Mouse (Mus musculus) left cerebral cortex, adult 18-20 months (tissue): Measurements from ENCODE around the gene Psmd3. TPM values are rescaled to one million over a fixed set of nuclear protein-coding genes. Genes with fewer than 3 reads are reported as not detected.
"Not testable (repeated sequence)": the region's sequence is repeated elsewhere in the genome, so short reads cannot be mapped to it uniquely, and the experiment has no call there.

Experiments used
- DNase-seq, 2 experiments: peaks; one replicate each; pipeline ENCODE4 v3.0.0; 2021 to 2022; ENCODE audit warnings: low spot score in 2 of 2, mixed read lengths in 1 of 2
- total RNA-seq, 2 experiments: library from RNA; stranded (reverse); gene quantifications; 2 replicates each; pipeline ENCODE4 v1.2.3; 2021

Psmd3 gene
- total RNA-seq, 2 experiments from 2014 or later, result 135 to 138 TPM

- DNase-seq, result no peak
These were observed 33.6 kb downstream of the Psmd3 start for GRCm38 (mm10) chr11:98715946-98716345.

- DNase-seq, result peak; percentile 85 to 89
These were observed 35.5 kb downstream of the Psmd3 start for GRCm38 (mm10) chr11:98717904-98718303.

DNA sequence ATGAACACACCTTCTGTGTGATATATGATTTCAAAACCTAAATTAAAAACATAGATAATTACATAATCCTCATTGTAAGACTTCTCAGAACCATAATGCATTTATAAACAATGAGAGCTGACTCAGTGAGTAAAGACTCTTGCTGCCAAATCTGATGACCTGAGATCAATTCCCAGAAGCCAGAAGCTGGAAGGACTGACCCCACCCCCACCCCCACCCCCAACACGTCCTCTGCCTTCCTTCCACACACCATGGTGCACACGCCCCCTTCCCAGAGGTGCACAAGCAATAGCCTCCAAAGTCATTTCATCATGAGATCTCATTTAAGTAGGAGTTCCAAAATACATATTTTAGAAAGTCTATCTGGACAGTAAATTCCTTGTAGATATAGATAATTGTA, 38.4 kb downstream of the Psmd3 start:
- no peak for DNase-seq

GRCm38 (mm10) chr11:98721458-98722226, 39.3 kb downstream of the Psmd3 start:
- DNase-seq, result peak; percentile 18 to 57

GRCm38 (mm10) chr11:98723098-98723497, 40.7 kb downstream of the Psmd3 start:
- DNase-seq, result no peak

GRCm38 (mm10) chr11:98725926-98726506, 43.7 kb downstream of the Psmd3 start:
- DNase-seq, result no peak

DNA sequence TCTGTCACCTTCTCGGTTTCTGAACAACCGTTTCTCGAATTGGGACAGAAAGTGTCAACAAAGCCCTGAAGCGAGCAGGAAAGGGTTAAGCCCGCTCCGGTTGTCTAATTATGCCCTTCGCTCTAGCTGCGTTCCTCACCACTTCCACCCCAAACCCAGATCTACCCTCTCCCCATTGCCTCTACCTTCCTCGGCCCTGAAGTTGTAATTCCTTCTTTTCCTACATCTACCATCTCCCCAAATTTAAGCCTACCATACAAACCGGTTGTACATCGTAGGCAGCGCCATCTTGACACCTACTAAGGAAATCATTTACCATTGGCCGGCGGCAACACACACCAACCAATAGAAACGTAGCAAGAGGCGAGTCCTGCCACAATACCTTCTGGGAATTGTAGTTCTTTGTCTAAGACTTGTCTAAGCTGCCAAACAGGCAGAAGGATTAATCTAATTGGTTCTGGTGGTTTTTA, 46.8 kb downstream of the Psmd3 start, which contains the start of gene Med24:
Gene Med24, minus strand, starts transcription at position 317 of the 470 bp plus-strand sequence.
- DNase-seq, result peak; percentile 79 to 88

DNA sequence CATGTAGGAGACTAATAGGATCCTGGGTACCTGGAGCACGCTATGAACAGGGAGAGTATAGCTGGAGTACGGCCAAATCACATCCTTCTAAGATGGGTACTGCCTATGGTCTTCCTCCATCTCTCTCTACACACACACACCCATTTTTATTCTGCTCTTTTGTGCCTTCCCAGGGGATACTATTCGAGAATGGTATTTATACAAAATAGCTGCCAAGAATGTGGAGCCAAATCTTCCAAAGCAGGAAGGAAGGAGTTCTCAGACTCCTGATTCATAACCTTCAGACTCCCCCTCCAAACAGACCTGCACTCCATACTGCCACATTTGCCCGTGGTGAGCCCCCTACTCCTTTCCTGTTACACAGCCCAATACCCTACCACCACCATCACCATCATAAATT, 48.4 kb downstream of the Psmd3 start:
- no peak for DNase-seq

DNA sequence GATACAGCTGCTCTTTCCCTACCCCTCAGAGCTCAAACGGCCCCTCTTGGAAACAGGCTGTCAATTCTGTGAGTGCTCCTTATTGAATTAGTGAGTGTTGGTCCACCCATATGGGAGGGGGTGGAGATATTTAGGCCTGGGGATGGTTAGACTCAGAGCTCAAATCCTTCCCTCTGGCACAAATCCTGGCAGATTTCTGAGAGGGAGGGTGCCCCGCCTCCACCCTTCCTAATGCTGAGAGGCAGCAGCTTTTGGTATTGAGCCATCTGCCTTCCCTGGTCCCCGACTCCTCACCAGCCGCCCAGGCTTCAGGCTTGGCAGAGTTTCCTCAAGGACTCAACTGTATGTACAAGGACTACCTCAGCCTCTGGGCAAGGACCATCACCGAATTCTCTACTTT, 48.8 kb downstream of the Psmd3 start:
- peak; percentile 75 to 84 for DNase-seq

DNA sequence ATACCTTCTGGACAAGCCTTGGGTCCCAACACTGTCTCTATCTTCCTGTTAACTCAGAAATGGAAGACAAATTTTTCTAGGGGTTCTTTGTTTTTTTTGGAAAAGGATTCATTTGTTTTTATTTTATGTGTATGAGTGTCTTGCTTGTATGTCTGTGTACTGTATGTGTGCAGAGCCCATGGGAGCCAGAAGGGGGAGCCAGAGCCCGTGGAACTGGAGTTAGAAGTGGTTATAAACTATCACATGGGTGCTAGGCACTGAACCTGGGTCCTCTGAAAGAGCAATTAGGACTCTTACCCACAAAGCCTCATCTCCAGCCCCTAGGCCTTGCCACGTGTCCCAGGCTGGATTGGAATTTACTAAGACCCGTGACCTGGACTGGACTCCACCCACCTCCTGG, 51.7 kb downstream of the Psmd3 start:
- DNase-seq, result no peak

GRCm38 (mm10) chr11:98735111-98735510, 52.8 kb downstream of the Psmd3 start:
- DNase-seq, result no peak

DNA sequence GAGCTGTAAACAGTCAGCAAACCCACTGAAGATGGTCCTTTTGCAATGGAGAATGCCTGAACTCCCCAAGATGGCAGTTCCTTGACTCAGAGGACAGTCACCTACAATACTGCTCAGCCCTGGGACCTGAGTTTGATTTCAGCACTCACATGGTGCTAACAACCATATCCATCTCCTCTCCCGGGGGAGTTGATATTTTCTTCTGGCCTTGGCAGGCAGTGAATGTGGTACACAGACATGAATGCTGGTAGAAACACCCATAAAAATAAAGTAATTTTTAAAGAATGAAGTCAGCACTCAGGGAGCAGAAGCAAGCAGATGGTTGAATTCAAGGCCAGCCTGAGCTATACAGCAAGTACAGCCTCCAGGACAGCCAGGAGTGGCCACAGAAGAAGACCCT, 53.8 kb downstream of the Psmd3 start:
- DNase-seq, result no peak

GRCm38 (mm10) chr11:98737220-98737619, 54.9 kb downstream of the Psmd3 start:
- not testable (repeated sequence) for DNase-seq

GRCm38 (mm10) chr11:98738428-98738911, 56.1 kb downstream of the Psmd3 start:
- DNase-seq, result peak in 1 of 2 experiments; percentile 60

DNA sequence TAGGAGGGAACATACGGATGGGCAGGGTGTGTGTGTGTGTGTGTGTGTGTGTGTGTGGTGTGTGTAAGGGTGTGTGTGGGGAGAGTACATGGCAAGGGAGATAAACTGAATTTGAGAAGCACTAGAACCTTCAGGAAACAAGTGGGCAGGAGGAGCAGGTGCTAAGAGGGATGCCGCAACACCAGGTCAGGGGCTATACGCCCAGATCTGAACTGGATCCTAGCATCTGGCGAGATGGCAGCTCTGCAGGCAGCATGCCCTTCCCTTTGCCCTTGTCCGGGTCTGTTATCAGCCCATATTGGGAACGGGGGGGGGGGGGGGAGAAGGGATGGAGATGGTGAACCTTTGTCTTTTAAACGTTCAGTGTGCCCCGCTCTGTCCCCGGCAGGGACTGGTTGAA, 56.6 kb downstream of the Psmd3 start:
- DNase-seq, result no peak

- no peak for DNase-seq
These were observed 57.7 kb downstream of the Psmd3 start for GRCm38 (mm10) chr11:98740026-98740392.

- DNase-seq, result no peak
These were observed 58.2 kb downstream of the Psmd3 start, which contains the start of gene Thra for GRCm38 (mm10) chr11:98740393-98741050. Gene Thra, plus strand, starts transcription at chr11:98740638.

DNA sequence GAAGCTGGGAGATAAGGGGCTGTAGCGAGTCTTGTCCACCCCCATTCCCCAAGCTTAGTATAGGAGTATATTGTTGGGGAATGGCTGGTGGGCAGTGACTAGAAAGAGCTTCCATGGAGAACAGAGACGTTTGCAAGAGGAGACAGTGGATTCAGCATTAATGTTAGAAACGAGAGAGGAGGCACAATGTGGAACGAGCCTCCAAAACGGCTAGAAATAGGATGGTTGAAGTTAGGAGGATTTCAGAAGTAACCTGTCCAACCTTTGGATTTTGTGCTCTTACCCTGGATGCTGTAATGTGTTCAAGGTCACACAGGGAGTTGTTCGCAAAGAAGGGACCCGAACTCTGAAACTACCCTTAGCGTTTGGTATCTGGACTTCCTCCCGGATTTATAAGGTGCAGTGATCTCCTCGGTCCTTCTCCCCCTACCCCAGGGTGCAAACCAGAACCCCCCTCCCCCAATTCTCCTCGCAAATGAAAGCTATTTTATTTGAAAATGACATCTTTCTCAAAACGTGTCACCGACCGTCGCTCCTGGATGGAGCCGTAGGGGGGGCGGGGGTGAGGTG, 58.8 kb downstream of the Psmd3 start:
- DNase-seq, result no peak

GRCm38 (mm10) chr11:98741622-98742396, 59.5 kb downstream of the Psmd3 start:
- peak; percentile 70 to 87 for DNase-seq

DNA sequence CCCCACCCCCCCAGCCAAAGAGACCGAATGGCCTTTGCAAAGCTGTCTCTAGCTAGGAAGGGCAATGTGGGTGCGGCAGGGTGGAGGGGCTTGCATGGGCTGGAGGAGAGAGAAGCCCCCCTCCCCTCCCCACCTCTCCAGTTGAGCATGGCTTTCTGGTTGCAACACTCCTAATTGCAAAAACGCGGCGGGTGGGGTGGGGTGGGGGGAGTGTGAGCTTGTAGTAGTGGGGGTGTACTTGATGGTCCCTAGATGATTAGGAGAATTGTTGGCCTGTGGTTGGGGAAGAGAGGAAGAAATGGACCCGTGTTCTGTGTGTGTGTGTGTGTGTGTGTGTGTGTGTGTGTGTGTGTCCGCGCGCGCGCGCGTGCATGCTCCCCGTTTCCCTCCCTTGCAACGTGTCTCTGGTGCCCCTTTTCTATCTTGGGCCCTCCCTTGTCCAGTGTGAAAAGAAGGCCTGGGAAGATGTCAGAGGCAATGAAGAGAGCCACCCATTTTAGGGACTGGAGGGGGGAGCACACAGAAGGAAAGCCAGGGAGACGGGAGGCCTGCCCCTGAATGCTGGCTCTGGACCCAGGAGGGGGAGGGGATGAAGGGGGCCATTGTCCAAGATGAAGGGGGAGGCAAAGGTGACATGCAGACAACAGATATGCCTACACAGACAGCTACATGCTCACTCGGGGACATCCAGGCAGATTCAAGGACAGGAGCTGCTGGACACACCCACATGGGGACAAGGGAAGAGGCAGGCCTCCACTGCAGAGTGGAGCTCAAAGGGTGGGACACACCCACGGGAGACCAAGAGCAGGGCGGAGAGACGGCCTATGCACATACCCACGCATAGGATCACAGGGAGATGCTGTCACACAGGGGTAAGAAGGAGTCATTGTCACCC, 60.3 kb downstream of the Psmd3 start:
- DNase-seq, result no peak
